Mouse (Mus musculus) cerebellum, adult 9-11 months (tissue): Measurements from ENCODE around the gene Fam43a.

ENCODE experiments used
- DNase-seq: peaks from one replicate; pipeline ENCODE4 v3.0.0; 2022

The Fam43a gene

GRCm38 (mm10) chr16:30633906-30634746 lies 34.6 kb downstream of the Fam43a start:
- no peak for DNase-seq

DNA sequence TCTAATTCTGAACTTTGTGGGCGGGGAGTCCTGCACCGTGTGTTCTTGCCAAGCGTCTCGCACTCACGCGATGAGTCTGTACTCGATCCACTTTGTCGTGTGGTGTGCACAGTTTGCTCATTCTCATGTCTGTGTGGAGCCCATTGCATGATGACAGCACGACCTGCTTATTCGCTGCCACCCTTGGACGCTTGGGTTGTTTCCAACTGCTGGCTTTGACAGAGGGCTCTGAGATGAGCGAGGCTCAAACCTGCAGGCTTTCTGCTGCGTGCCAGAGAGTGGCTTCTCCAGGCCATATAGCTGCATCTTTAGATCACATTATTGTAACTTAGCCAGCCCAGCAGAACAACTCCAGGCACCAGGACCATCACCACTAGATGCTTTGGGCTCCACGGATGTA lies 39.1 kb downstream of the Fam43a start:
- peak; percentile 8 for DNase-seq

DNA sequence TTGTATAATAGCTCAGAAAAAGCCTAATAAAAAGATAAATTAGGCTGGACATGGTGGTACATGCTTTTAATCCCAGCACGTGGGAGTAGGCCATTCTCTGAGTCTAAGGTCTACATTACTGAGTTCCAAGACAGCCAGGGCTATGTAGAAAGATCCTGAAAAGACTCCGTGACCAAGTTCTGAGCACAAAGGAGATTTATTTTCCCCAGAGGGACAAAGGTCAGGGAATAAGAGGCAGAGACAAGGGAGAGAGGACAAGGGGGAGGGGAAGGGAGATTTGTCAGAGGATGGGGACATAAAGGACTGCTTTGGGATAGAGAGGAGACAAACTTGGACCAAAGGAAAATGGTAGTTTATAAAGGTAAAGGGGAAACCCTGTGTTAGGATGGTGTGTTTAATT lies 41.1 kb downstream of the Fam43a start:
- DNase-seq = no peak

DNA sequence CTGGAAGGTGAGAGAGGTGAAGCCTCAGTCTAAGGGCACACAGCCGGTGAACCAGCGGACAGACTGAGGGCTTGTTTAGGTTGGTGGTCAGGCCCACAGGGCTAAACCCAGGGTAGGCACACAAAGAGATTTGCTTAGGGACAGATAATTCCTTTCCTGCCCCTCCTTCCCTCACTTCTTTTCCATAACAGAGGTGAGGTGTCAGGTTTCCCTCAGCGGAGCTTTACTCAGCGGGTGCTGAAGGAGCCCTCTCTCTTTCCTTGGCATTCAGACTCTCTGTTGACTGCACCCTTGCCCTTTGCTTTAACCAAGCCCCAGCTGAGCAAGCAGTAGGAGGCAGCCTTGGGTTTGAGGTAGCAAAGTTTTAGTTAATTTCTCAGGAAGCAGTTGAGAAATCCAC lies 41.9 kb downstream of the Fam43a start:
- no peak for DNase-seq

DNA sequence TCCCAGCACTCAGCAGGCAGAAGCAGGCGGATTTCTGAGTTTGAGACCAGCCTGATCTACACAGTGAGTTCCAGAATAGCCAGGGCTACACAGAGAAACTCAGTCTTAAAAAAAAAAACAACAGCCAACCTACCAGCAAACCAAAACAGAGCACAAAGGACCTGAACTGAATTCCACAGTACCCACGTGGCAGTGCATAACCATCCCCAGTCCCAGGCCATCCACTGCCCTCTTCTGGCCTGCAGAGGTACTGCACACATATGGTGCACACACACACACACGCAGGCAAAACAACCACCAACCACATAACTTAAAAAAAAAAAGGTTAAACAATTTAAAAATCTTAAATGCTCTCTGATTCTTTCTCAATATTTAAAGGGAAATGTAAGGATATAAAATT lies 42.7 kb downstream of the Fam43a start:
- no peak for DNase-seq

GRCm38 (mm10) chr16:30644981-30645380 lies 45.5 kb downstream of the Fam43a start:
- no peak for DNase-seq

- peak; percentile 42 for DNase-seq
Measured at GRCm38 (mm10) chr16:30645841-30646558, 46.5 kb downstream of the Fam43a start.

DNA sequence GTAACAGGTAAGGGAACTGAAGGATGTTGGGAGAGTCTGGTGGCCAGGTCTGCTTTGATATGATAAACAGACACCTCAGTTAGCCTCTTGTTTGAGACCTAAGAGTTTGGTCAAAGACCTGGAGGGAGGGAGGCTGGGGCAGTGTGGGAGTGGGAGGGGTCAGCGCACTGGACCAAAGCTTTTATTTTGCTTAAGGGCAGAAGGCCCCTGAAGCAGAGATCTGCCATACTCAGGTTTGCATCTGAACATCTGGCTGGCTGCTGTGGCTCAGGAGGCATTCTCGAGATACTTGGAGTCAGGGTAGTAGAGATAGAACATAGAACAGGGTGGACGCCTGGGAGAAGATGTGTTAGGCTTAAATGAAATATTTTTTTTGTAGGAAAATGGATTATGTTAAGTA lies 47.3 kb downstream of the Fam43a start:
- DNase-seq = no peak

DNA sequence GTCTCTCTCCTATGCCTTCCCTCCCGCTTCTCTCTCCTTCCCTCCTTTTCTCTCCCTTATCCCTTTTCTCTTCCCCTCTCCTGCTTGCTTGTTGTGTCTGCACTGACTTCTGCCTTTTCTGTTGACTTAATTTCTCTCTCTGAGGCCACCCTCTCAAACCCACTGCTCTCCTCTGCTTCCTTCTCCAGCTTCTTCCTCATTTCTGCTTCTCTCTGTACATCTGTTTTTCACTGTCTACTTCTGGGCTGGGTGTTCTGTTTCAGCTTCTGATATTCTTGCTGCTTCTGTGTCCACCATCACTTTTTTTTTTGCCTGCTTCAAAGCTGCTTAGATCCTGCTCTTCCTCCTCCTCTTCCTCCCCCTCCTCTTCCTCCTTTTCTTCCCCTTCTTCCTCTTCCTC lies 51.8 kb downstream of the Fam43a start:
- DNase-seq = no peak
